Mouse (Mus musculus): ENCODE data around the gene Myo16.

Gene Myo16

DNA sequence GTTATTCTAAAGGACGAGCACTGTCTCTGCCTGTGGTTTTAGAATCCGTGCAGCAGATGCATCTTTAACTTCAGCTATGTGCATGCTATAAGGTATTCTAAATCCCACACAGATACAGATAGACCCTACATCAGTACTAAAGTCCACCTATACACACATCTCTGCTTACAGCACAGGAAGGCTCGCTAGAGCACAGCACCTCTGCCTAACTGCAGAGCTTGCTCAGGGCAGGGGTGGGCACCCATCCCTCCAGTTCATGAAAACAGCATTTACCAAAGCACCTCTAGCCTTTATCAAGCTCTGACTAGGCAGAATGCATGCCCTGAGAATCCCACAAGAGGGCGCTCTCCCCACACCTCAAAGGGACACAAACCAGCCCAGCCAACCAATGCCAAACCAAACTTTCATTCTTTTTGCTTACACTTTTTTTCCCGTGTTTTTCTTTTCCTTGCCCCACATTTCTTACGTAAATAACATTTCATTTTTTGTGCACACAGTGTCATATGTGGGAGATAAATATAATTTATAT is 261.0 kb downstream of the Myo16 start:
- peak; percentile 82 for DNase-seq (ENCODE audit: low spot score)

DNA sequence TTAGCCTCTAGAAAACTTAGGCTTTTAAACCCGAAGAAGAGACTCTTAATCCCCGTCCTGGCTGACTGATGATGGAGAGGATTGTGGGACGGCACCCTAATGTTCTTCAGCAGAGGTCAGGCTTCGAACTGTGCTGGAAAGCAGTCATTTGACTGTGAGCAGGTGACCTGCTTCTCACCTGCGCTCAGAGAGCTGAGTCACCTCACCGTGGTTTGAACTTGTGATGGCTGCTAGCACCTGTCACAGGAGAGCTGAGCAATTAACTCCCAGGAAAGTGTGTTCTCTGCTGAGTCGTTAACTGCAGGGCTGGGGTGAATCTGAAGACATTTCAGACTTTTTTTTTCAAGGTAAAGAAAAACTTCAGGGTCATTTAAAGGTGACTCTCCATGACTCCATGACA is 261.6 kb downstream of the Myo16 start:
- DNase-seq (ENCODE audit: low spot score), result no peak

DNA sequence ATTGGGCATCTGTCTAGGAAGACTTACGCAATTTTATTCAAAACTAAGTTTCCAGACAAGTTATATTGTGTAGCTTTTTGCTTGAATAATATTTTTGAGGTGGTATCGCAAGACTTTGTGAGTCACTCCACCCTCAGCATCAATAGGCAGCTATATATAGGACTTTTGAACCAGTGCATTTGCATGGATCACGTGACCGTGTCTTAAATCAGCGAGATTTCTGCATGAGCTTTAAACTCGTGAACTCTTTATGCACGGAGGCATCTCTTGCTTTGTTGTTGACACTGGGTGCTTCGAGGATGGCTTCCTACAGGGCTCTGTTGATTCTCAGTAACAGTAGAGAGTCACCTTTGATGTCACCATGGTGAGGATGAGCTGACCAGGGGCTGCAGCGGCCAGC is 262.2 kb downstream of the Myo16 start:
- DNase-seq (ENCODE audit: low spot score), result no peak

DNA sequence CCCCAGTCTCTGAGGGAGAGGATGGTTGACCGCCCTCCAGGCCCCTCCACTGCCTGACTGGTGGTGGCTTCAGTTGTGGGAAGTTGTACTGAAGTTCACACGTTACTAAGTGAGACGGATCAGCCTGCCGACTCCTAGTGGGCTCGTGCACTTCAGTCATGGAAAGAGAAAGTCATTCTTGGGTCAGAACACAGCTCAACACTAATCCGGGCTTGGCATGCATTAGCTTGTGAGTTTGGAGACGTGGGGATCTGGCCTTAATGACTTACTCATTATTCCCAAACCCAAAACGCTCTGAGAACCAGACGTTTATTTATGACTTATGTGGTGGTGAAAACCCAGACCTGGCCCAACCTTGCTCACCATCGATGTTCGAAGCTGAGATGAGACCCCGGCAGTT is 263.1 kb downstream of the Myo16 start:
- no peak for DNase-seq (ENCODE audit: low spot score)

DNA sequence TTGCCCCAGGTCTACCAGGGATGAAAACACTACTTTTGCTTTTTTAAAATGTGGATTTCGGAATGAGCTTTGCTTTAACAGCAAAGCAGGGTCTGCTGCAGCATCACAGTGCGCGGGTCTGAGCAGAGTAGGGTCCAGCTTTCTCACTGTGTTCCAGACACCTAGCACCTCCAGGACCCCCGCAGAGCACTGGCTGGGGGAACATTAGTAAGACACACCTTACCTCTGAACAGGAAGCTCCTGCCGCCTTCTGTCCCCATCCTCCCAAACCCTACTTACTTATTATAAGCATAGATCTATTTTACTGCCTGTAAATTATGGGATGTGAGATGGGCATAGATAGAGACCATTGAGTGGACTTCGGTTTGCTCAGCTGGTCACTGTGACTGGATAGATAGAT is 263.6 kb downstream of the Myo16 start:
- DNase-seq (ENCODE audit: low spot score), result no peak

DNA sequence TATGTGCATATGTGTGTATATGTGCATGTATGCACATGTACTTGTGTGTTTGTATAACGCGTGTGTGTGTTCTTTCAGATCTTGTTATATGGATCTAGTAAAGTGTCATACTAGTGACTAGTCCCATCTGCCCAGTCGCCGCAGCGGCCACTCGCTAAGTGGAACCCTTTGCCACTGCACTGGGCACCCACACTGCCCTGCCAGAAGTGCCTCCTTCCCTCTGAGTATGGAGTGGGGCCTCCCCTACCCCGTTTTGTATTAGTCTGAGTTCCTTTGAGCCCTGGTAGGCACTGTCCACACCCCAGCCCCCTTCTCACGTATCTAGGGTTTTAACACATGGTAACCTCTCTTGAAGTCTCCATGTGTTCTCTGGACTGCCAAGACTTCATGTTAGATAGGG is 264.3 kb downstream of the Myo16 start:
- no peak for DNase-seq (ENCODE audit: low spot score)

DNA sequence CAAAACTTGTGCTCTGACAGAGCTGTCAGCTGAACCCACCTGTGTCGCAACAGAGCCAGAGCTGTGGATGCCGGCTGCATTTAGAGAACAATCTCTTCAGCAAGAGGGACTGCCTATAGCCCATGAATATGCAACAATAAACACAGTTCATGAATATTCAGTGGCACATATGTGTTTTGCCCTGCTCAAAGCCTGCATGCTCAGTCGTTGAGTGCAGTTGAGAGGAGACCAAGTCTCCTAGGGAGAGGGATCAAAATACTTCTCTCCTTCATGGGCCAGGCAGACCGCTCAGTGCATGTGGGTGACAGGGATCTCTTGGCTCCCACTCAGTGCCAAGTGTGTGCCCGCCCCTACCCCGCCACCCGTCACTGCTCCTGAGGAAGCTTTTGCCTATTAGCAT is 265.3 kb downstream of the Myo16 start:
- DNase-seq (ENCODE audit: low spot score), result no peak

DNA sequence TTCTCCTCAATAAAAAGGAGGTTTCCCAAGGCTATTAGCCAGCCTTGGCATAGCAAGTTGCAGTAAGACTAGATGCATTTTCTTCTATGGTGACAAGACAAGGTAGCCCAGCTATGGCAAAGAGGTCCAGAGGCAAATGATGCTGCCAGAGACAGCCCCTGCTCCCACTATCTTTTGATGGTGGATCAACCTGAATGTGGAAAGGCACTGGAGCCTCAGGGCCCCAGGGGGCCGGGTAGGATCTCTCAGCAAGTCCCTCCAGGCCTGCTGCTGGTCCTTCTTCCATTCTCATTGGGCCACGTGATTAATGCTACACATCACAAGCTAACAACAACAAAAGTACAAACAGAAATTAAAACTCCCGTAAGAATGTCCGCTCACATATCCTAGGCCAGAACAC is 266.0 kb downstream of the Myo16 start:
- DNase-seq (ENCODE audit: low spot score), result no peak

GRCm38 (mm10) chr8:10420551-10420950 is 266.8 kb downstream of the Myo16 start:
- no peak for DNase-seq (ENCODE audit: low spot score)

GRCm38 (mm10) chr8:10421516-10422090 is 267.9 kb downstream of the Myo16 start:
- DNase-seq (ENCODE audit: low spot score), result no peak

DNA sequence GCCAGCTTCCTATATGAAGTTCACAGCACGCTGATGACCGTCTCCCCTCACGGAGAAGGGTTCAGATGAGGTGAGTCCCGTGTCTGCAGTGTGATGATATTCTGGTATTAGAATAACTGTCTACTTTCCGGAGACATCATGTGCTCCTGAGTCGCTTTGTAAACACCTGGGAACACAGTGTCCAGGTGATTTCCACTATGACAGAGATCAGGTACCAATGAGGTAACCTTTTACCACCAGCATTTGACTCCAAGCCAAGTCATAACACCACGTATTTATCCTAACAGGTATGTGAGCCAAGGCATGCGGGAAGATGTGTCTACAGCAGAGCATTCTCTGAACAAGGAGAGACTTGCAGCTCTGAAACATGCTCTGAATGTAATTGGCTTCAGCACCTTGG is 281.8 kb downstream of the Myo16 start:
- DNase-seq (ENCODE audit: low spot score), result no peak

DNA sequence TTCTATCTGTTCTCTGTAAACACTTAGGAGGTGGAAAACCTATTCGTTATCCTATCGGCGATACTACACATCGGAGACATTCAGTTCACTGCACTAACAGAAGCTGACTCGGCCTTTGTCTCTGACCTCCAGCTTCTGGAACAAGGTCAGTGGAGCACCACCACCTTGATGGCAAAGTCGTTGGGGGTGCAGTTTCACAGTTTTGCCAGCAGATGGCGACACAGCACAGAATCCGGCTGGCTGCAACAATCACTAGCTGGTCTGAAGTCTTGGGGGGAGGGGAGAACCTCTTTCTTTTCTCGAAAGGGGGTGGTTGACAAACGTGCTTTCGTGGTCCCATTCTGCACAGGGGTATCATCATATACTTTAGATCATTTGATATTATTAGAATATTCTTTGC is 285.1 kb downstream of the Myo16 start:
- peak; percentile 83 for DNase-seq (ENCODE audit: low spot score)

GRCm38 (mm10) chr8:10439595-10440453 is 286.1 kb downstream of the Myo16 start:
- no peak for DNase-seq (ENCODE audit: low spot score)

GRCm38 (mm10) chr8:10442562-10442961 is 288.9 kb downstream of the Myo16 start:
- no peak for DNase-seq (ENCODE audit: low spot score)

- no peak for DNase-seq (ENCODE audit: low spot score)
Observed at GRCm38 (mm10) chr8:10445011-10445410, 291.3 kb downstream of the Myo16 start.

- DNase-seq (ENCODE audit: low spot score), result no peak
Observed at GRCm38 (mm10) chr8:10448545-10448944, 294.8 kb downstream of the Myo16 start.

DNA sequence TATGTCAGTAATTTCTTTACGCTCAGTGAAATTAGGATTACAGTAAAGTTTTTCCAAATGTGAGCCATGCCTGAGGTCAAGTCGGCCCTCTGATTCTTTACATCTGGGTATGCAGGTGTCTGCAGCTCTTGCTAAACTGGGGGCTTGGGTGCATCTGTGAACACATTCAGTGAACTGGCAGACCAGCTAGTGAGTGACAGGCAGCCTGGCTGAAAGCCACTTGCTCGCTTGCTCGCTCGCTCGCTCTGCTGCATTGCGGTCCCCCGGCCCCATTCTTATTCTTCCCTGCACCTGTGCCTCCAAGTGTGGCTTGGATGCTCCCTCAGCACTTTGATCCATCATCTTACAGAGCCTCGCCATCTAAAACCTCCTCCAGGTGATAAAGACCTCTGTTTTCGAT is 299.3 kb downstream of the Myo16 start:
- DNase-seq (ENCODE audit: low spot score), result no peak

- DNase-seq (ENCODE audit: low spot score), result no peak
Observed at GRCm38 (mm10) chr8:10458151-10458649, 304.5 kb downstream of the Myo16 start.

DNA sequence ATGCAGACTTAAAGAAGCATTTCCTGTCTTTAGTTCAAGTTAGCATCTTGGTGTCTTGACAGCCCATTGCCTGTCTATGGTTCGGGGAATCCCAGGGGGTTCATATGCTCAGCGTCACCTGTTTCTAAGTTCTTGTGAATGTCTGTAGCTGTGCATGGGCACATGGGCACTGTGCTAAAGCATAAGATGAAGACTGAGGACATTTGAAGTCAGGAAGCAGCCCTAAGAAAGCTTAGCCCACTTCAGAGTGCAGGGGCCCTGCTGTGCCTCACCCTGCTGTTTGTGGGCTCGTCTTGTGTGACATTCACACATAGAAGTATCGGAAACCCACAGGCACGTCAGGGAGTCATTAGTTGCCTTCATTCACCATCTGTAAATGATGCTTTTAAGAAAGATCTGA is 308.6 kb downstream of the Myo16 start:
- no peak for DNase-seq (ENCODE audit: low spot score)

- peak; percentile 49 for DNase-seq (ENCODE audit: low spot score)
Observed at GRCm38 (mm10) chr8:10468490-10468889, 314.8 kb downstream of the Myo16 start.

DNA sequence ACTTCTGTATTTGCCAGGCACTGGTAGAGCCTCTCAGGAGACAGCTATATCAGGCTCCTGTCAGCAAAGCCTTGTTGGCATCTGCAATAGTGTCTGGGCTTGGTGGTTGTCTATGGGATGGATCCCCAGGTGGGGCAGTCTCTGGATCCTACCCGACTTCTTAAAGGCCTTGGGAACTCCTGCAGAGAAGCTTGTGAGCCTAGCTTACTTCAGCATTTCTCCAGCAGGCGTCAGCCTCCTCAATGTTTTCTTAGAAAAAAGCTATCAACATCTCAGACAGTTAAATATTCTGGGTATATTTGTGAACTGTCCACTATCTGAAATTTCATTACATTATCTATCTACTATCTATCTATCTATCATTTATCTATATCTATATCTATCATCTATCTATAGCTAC is 315.9 kb downstream of the Myo16 start:
- DNase-seq (ENCODE audit: low spot score), result no peak

- no peak for DNase-seq (ENCODE audit: low spot score)
Observed at GRCm38 (mm10) chr8:10470280-10470679, 316.6 kb downstream of the Myo16 start.

DNA sequence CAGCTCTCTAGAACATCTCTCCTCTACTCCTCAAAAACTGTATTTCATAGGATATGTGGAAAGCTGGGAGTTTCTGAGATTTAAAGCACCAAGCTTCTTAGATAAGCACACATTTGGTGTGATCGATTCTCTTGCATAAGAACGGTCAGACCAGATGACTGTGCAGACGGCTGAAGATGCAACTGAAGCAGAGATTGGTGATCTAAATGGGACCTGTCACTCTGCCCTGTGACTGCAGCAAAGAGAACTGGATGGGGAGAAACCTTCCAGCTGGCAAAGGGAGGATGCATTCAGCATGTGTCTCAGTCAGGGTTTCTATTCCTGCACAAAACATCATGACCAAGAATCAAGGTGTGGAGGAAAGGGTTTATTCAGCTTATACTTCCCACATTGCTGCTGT is 318.7 kb downstream of the Myo16 start:
- no peak for DNase-seq (ENCODE audit: low spot score)

Data from embryo, embryonic 10 days (tissue).